Mouse (Mus musculus): ENCODE results near the gene Rnase9. TPM values are rescaled to one million over a fixed set of nuclear protein-coding genes. Genes with fewer than 3 reads are reported as not detected.

Rnase9 gene
- polyA plus RNA-seq, 1 experiment from 2014 or later: not detected

DNA sequence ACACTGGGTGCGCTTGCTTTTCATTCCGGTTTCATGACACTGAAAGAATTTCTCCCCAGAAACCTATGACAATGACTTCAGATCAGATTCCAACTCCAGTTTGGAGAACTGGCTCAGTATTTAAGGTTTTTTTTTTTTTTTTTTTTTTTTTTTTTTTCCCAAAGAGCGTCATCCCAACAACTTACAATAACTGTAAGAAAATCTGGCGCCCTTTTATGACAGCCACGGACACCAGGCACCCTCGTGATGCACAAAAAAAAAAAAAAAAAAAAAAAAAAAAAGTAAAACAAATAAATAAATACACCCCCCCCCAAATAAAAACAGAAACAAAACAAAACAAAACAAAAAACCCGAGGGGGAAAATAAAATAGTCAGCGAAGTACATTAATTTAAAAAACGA is 46.1 kb upstream of the Rnase9 start:
- peak overlapping the region; percentile 82 for H3K4me2 ChIP-seq (replicated peaks; ENCODE audit: low read depth)
- H3K9ac ChIP-seq (ENCODE audit: low read depth, low read length): 0 out of 2 replicates have a peak overlapping the region, but pooled peaks have one; percentile 68
- no peaks in the 10 kb centered on the region for H3K36me3 ChIP-seq (ENCODE audit: control insufficient read depth, insufficient read depth)
- H3K27ac ChIP-seq (ENCODE audit: low read depth, low read length): no peak overlapping the region
- H3K27me3 ChIP-seq (replicated peaks; ENCODE audit: control insufficient read depth, insufficient read depth, low read length): no peaks in the 10 kb centered on the region
- ATAC-seq: no peak
- peak overlapping the region; percentile 76 for H3K4me3 ChIP-seq (ENCODE audit: low read depth, low read length)
- peaks cover 2% of the 10 kb centered on the region; the same call in 1 of the 2 replicates for H3K4me1 ChIP-seq (replicated peaks; ENCODE audit: control insufficient read depth, insufficient read depth, low read length)
- no peak for TF ChIP-seq CTCF (IDR thresholded peaks at IDR 0.05; ENCODE audit: low read depth)
- 15% methylated on average over 9 of the region's 9 CpGs for WGBS
- H3K9me3 ChIP-seq (ENCODE audit: control insufficient read depth): no peaks in the 10 kb centered on the region

DNA sequence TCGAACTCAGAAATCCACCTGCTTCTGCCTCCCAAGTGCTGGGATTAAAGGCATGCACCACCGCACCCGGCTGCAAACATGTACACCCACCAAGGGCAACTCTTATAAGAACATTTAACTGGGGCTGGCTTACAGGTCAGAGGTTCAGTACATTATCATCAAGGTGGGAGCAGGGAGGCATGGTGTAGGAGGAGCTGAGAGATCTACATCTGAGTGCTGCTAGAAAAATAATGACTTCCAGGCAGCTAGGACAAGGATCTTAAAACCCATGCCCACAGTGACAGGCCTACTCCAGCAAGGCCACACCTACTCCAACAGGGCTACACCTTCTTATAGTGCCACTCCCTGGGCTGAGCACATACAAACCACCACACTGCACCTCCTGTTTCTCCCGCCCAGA is 44.2 kb upstream of the Rnase9 start:
- H3K36me3 ChIP-seq (ENCODE audit: control insufficient read depth, insufficient read depth): no peaks in the 10 kb centered on the region
- H3K9ac ChIP-seq (ENCODE audit: low read depth, low read length): no peak overlapping the region
- no peak for TF ChIP-seq CTCF (IDR thresholded peaks at IDR 0.05; ENCODE audit: low read depth)
- H3K9me3 ChIP-seq (ENCODE audit: control insufficient read depth): no peaks in the 10 kb centered on the region
- no peak overlapping the region for H3K4me2 ChIP-seq (replicated peaks; ENCODE audit: low read depth)
- no peak for ATAC-seq
- no peak overlapping the region for H3K4me3 ChIP-seq (ENCODE audit: low read depth, low read length)
- 74% methylated on average over 4 of the region's 4 CpGs for WGBS
- no peaks in the 10 kb centered on the region for H3K27me3 ChIP-seq (replicated peaks; ENCODE audit: control insufficient read depth, insufficient read depth, low read length)
- peaks cover 2% of the 10 kb centered on the region; the same call in 1 of the 2 replicates for H3K4me1 ChIP-seq (replicated peaks; ENCODE audit: control insufficient read depth, insufficient read depth, low read length)
- no peak overlapping the region for H3K27ac ChIP-seq (ENCODE audit: low read depth, low read length)

DNA sequence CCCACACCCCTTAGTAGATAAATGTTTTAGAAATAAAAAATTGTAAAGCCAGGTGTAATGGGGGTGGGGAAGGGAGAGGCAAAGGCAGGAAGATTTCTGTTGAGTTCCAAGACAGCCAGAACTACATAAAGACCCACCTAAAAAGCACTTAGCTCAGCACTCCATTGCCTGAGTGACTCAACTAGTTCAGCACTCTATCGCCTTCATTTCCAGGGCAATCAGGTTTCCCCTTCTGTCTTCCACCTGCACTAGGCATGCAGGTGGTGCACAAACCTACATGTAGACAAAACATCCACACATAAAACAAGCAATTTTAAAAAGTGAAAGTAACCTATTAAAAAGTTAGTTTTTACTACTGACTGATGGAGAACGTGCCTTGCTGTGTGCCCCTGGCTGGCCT is 43.4 kb upstream of the Rnase9 start:
- Histone ChIP-seq H3K4me2 (replicated peaks; ENCODE audit: low read depth) (no peak overlapping the region), H3K9ac (ENCODE audit: low read depth, low read length) (no peak overlapping the region), H3K36me3 (ENCODE audit: control insufficient read depth, insufficient read depth) (no peaks in the 10 kb centered on the region), H3K9me3 (ENCODE audit: control insufficient read depth) (no peaks in the 10 kb centered on the region), H3K4me3 (ENCODE audit: low read depth, low read length) (no peak overlapping the region), H3K27ac (ENCODE audit: low read depth, low read length) (no peak overlapping the region), H3K4me1 (replicated peaks; ENCODE audit: control insufficient read depth, insufficient read depth, low read length) (peaks cover 2% of the 10 kb centered on the region; the same call in 1 of the 2 replicates), H3K27me3 (replicated peaks; ENCODE audit: control insufficient read depth, insufficient read depth, low read length) (no peaks in the 10 kb centered on the region)
- no peak for ATAC-seq
- no peak for TF ChIP-seq CTCF (IDR thresholded peaks at IDR 0.05; ENCODE audit: low read depth)
- WGBS: 67% methylated on average over 2 of the region's 2 CpGs

DNA sequence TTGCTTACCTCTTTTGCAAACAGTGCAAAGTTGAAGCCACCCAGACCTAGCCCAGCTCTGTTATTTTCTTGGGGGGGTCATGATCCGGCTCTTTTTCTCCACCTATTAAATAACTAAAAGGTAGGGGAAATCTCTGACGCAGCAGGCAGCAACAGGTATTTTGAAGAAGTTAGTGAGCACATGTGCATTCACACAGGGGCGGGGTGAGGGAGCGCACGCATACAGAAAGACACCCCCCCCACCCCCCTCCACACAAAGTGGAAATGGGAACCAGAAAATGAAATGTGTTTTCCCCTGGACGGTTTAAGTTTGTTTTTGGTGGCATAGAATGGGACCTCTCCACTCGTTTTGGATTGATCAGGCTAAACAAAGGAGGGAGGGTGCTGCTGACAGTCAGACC is 42.1 kb upstream of the Rnase9 start:
- H3K9ac ChIP-seq (ENCODE audit: low read depth, low read length): no peak overlapping the region
- no peak overlapping the region for H3K27ac ChIP-seq (ENCODE audit: low read depth, low read length)
- H3K4me3 ChIP-seq (ENCODE audit: low read depth, low read length): peak overlapping the region; percentile 49; the same call in 1 of the 2 replicates
- peaks cover 2% of the 10 kb centered on the region; the same call in 1 of the 2 replicates for H3K4me1 ChIP-seq (replicated peaks; ENCODE audit: control insufficient read depth, insufficient read depth, low read length)
- no peak for TF ChIP-seq CTCF (IDR thresholded peaks at IDR 0.05; ENCODE audit: low read depth)
- H3K9me3 ChIP-seq (ENCODE audit: control insufficient read depth): no peaks in the 10 kb centered on the region
- H3K36me3 ChIP-seq (ENCODE audit: control insufficient read depth, insufficient read depth): no peaks in the 10 kb centered on the region
- WGBS: 25% methylated on average over 7 of the region's 7 CpGs
- no peaks in the 10 kb centered on the region for H3K27me3 ChIP-seq (replicated peaks; ENCODE audit: control insufficient read depth, insufficient read depth, low read length)
- ATAC-seq: no peak
- peak overlapping the region; percentile 69 for H3K4me2 ChIP-seq (replicated peaks; ENCODE audit: low read depth)

DNA sequence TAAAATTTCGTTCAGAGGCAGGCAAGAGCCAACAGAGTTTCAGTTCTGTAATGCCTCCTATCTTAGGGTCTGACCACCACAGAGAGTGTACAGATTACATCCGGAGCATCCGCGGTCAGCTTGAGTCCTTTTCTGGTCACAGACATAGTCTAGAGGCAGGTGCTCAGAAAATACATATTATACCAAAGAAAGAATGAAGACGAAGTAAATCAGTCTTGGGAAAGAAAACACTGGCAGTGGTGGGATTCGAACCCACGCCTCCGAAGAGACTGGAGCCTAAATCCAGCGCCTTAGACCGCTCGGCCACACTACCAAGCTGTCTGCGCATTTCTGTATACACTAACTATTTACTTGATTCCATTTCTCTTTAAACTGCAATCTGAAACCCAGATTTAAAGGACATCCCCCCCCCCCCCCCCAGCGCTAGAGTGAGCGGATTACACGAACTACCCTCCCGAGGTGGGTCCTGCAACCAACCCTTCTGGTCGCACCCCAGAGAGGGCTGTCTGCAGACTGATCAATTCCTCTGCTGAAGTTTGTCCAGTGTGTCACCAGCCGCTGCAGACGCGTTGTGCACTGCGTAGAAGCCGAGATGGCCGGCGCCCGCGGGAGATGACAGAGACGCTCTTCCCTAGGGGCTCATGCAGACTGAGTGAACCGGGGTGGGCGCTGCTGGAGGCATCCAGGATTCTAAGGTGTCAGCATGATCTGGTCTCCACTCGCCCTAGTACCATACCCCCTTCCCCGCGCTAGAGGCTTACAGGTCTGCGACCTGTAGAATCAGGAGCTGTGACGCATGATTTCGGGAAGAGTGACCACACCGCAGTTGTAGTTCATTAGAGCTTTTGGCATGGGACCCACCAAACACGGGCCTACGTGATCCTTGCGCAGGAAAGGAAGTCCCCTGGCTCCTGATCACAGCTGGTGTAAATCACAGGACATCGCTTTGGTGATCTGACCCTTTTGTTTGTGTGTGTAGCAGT is 41.2 kb upstream of the Rnase9 start:
- Histone ChIP-seq H3K4me1 (replicated peaks; ENCODE audit: control insufficient read depth, insufficient read depth, low read length) (peaks cover 2% of the 10 kb centered on the region; the same call in 1 of the 2 replicates), H3K27ac (ENCODE audit: low read depth, low read length) (no peak overlapping the region), H3K9me3 (ENCODE audit: control insufficient read depth) (no peaks in the 10 kb centered on the region), H3K9ac (ENCODE audit: low read depth, low read length) (peak overlapping the region; percentile 40), H3K36me3 (ENCODE audit: control insufficient read depth, insufficient read depth) (no peaks in the 10 kb centered on the region), H3K4me3 (ENCODE audit: low read depth, low read length) (peak overlapping the region; percentile 49), H3K4me2 (replicated peaks; ENCODE audit: low read depth) (peak overlapping the region; percentile 69), H3K27me3 (replicated peaks; ENCODE audit: control insufficient read depth, insufficient read depth, low read length) (no peaks in the 10 kb centered on the region)
- 6% methylated on average over 40 of the region's 40 CpGs for WGBS
- peak; percentile 20; the same call in 1 of the 2 replicates for ATAC-seq
- TF ChIP-seq CTCF (IDR thresholded peaks at IDR 0.05; ENCODE audit: low read depth): no peak

DNA sequence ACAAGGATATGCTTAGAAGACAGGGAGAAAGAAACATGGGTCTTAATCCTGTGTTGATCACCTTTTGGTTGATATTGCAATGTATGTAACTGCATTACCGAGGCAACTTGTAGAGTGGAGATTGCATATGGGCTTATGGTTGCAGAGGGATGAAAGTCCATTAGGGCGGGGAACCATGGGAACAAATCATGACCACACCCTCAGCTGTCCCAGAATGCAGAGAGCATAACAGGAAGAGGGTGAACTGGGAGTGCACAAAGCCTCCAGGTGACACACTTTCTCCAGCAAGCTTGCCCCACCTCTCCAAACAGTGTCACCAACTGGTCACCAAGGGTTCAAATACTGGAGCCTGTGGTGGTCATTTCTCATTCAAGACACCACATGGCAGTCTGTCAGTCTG is 39.4 kb upstream of the Rnase9 start:
- no peak overlapping the region for H3K9ac ChIP-seq (ENCODE audit: low read depth, low read length)
- no peaks in the 10 kb centered on the region for H3K36me3 ChIP-seq (ENCODE audit: control insufficient read depth, insufficient read depth)
- peak; percentile 96 for ATAC-seq
- 41% methylated on average over 2 of the region's 2 CpGs for WGBS
- TF ChIP-seq CTCF (IDR thresholded peaks at IDR 0.05; ENCODE audit: low read depth): no peak
- H3K9me3 ChIP-seq (ENCODE audit: control insufficient read depth): no peaks in the 10 kb centered on the region
- H3K27ac ChIP-seq (ENCODE audit: low read depth, low read length): 0 out of 2 replicates have a peak overlapping the region, but pooled peaks have one; percentile 60
- no peaks in the 10 kb centered on the region for H3K27me3 ChIP-seq (replicated peaks; ENCODE audit: control insufficient read depth, insufficient read depth, low read length)
- no peak overlapping the region for H3K4me3 ChIP-seq (ENCODE audit: low read depth, low read length)
- peaks cover 2% of the 10 kb centered on the region; the same call in 1 of the 2 replicates for H3K4me1 ChIP-seq (replicated peaks; ENCODE audit: control insufficient read depth, insufficient read depth, low read length)
- peak overlapping the region; percentile 51 for H3K4me2 ChIP-seq (replicated peaks; ENCODE audit: low read depth)

All from intestine, postnatal 0 days (tissue).